Mouse (Mus musculus): ENCODE measurements around the gene 2610001J05Rik. TPM values are rescaled to one million over a fixed set of nuclear protein-coding genes. Genes with fewer than 3 reads are reported as not detected.
A peak's percentile ranks its signal among the peaks of the same experiment; 100 is the strongest.

The 2610001J05Rik gene
- 112 and 113 TPM in 2 replicates for polyA plus RNA-seq (2015; fragmentation: Nextera tagmentation; extraction: Ambion mirVana)

DNA sequence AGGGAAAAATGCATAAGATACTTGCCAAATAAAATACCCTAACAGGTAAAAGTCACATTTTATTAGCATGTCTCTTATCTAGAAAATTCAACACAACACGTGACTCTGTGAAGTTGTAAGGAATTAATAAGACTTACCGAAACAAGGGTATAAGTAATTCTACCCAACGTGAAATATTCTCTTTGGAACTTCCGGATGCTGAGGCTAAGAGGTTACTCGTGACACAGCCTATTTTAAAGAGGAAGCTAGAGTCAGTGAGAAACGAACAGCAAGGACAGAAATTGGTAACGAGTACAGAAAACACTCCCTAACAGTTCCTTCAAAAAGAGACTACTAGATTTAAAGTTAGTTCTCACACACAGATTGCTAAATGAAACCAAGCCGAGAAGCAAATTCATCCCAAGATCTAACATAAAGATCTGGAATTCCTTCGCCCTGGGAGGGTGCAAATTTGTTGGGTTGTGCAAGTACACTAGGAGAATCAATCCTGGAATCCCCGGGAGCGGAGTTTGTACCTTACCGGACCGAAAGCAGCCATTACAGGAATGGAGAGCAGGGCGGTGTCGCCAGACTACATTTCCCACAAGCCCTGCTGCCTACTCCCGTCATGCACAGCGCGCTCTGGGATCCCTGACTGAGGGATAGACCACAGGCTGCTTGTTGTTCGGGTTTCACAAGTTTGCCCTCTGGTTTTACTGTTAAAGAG lies at the start of gene 2610001J05Rik:
TSS of gene 2610001J05Rik (minus strand) at position 600 of the 706 bp plus-strand sequence.
- WGBS: under 1% methylated on average over 19 of the region's 19 CpGs
- Histone ChIP-seq H3K4me3 (ENCODE audit: low read depth, low read length) (peak within 1 kb of the TSS; percentile 63), H3K9me3 (ENCODE audit: control insufficient read depth, low read length) (no peaks in the 10 kb centered on the region), H3K27ac (replicated peaks) (peak within 1 kb of the TSS; percentile 85), H3K4me2 (replicated peaks; ENCODE audit: low read depth) (peak within 1 kb of the TSS; percentile 57), H3K27me3 (ENCODE audit: control insufficient read depth, insufficient read depth, low read length) (no peaks in the 10 kb centered on the region), H3K36me3 (ENCODE audit: control insufficient read depth, insufficient read depth, low read length) (no peaks in the 10 kb centered on the region), H3K4me1 (replicated peaks; ENCODE audit: control insufficient read depth, insufficient read depth) (no peaks in the 10 kb centered on the region; the same call in 1 of the 2 replicates), H3K9ac (ENCODE audit: low read length) (peak within 1 kb of the TSS; percentile 65)
- no peak; the same call in 1 of the 2 replicates for TF ChIP-seq CTCF (IDR thresholded peaks at IDR 0.05; ENCODE audit: low read depth)
- no peak for TF ChIP-seq EP300 (optimal IDR thresholded peaks at IDR 0.05)
- DNase-seq (ENCODE audit: low spot score) (peak; percentile 92), ATAC-seq (ENCODE audit: low FRiP score, low TSS enrichment) (peak; percentile 100)

DNA sequence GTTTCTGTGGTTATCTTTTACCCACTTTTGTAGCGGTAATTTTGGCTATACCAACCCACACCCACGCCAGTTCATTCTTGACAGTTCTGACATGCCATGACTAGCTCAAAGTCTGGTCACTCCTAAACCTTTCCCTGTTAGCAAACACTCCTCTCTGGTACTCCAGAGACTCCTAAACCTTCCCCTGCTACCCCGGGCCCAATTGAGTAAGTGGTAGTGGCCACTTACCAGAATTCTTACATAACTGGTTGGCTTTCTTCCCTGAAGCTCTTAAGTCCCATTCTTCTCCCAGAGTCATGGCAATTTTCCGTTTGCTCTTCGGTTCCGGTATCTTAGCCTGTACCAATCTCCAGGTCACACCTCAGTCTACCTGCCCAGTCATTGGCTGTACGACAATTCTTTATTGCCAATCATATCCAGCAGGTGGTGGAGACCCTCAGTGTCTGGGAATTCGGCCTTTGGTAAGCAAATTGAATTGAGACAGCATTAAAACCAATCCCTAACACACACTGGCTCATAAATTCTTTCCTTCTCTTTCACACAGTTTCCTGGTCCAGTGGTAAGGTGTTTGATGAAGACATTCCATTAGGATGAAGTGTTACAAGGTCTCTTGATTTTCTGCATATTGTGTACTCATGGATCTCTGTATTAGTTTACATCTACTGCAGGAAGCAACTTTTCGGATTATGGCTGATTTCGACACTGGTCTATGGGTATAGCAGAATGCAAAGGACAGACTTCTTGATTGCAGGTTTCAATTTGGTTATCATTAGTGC lies 38.6 kb upstream of the 2610001J05Rik start:
- no peak overlapping the region for H3K4me3 ChIP-seq (ENCODE audit: low read depth, low read length)
- no peaks in the 10 kb centered on the region for H3K27me3 ChIP-seq (ENCODE audit: control insufficient read depth, insufficient read depth, low read length)
- WGBS: 78% methylated on average over 10 of the region's 10 CpGs
- no peak overlapping the region for H3K4me2 ChIP-seq (replicated peaks; ENCODE audit: low read depth)
- DNase-seq (ENCODE audit: low spot score) (no peak), ATAC-seq (ENCODE audit: low FRiP score, low TSS enrichment) (no peak)
- H3K4me1 ChIP-seq (replicated peaks; ENCODE audit: control insufficient read depth, insufficient read depth): no peaks in the 10 kb centered on the region
- H3K9me3 ChIP-seq (ENCODE audit: control insufficient read depth, low read length): no peaks in the 10 kb centered on the region
- no peaks in the 10 kb centered on the region for H3K36me3 ChIP-seq (ENCODE audit: control insufficient read depth, insufficient read depth, low read length)
- no peak for TF ChIP-seq EP300 (optimal IDR thresholded peaks at IDR 0.05)
- no peak for TF ChIP-seq CTCF (IDR thresholded peaks at IDR 0.05; ENCODE audit: low read depth)
- H3K9ac ChIP-seq (ENCODE audit: low read length): no peak overlapping the region
- H3K27ac ChIP-seq (replicated peaks): no peak overlapping the region

DNA sequence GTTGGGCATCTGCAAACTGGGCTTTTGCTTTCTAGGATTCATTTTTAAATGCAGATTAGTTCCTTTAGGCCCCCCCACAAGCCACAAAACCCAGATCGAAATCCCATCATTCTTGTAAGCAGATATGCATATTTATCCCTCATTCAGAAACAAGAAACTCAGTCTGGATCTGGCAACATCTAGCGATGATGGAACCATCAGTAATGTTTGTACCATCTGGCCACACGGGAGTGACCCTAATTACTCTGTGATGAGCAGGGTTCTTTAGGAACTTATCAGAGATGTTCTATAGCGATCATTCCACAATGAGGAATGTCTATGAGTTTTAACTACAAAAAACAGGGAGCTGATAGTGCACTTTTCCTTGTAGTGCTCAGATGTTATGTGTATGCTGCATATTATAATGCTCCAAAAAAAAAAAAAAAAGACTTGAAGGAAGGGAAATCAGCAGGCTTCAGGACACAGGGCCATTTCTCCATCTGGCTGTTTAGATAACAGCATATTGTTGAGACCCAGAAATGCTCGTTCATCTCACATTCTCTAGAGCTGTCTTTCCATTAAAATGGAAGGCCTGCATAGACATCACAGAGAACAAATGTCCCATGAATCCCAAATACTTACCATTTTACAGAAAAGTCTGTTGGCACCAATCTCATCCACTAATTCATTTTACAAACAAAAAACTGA lies 31.8 kb upstream of the 2610001J05Rik start:
- Histone ChIP-seq H3K36me3 (ENCODE audit: control insufficient read depth, insufficient read depth, low read length) (no peaks in the 10 kb centered on the region), H3K9ac (ENCODE audit: low read length) (no peak overlapping the region), H3K4me1 (replicated peaks; ENCODE audit: control insufficient read depth, insufficient read depth) (no peaks in the 10 kb centered on the region), H3K27me3 (ENCODE audit: control insufficient read depth, insufficient read depth, low read length) (no peaks in the 10 kb centered on the region), H3K9me3 (ENCODE audit: control insufficient read depth, low read length) (no peaks in the 10 kb centered on the region), H3K27ac (replicated peaks) (no peak overlapping the region), H3K4me2 (replicated peaks; ENCODE audit: low read depth) (no peak overlapping the region), H3K4me3 (ENCODE audit: low read depth, low read length) (no peak overlapping the region)
- TF ChIP-seq EP300 (optimal IDR thresholded peaks at IDR 0.05) (no peak), CTCF (IDR thresholded peaks at IDR 0.05; ENCODE audit: low read depth) (no peak)
- ATAC-seq (ENCODE audit: low FRiP score, low TSS enrichment) (no peak), DNase-seq (ENCODE audit: low spot score) (no peak)
- 82% methylated on average over 5 of the region's 5 CpGs for WGBS

DNA sequence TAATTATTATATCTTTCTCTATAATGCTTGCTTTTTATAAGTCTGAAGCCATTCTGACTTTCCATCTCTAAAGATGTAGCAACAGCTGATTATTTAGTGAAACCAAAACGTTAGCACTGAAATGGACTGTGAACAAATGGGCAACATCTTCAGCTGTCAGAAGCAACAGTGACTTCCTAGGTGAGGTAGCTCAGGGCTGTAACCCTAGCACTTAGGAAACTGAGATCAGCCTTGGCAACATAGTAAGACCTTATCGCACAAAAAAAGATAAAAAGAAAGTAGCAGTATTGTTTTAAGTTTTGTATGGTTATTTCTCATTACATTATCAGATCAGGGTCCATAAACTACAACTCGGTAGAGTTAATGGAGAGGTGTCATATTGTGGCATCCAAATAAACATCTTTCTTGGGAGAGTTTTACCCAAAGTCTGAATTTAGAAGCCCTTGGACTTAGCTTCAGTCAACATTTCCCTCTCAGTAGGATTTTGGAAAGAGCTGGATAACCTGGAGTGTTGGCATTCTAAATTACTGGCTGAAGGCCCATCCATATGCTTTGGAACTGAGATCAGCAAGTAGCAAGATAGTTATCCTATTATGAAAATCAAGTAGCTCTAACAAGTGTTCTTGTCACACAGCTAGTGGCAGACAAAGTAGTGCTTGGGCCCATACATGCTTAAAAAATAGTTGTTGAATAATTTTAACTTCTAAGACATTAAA lies 13.7 kb upstream of the 2610001J05Rik start:
- Histone ChIP-seq H3K27ac (replicated peaks) (no peak overlapping the region), H3K9me3 (ENCODE audit: control insufficient read depth, low read length) (no peaks in the 10 kb centered on the region), H3K27me3 (ENCODE audit: control insufficient read depth, insufficient read depth, low read length) (no peaks in the 10 kb centered on the region), H3K4me1 (replicated peaks; ENCODE audit: control insufficient read depth, insufficient read depth) (no peaks in the 10 kb centered on the region), H3K4me2 (replicated peaks; ENCODE audit: low read depth) (no peak overlapping the region), H3K36me3 (ENCODE audit: control insufficient read depth, insufficient read depth, low read length) (no peaks in the 10 kb centered on the region), H3K4me3 (ENCODE audit: low read depth, low read length) (no peak overlapping the region), H3K9ac (ENCODE audit: low read length) (no peak overlapping the region)
- TF ChIP-seq CTCF (IDR thresholded peaks at IDR 0.05; ENCODE audit: low read depth): no peak
- TF ChIP-seq EP300 (optimal IDR thresholded peaks at IDR 0.05): no peak
- DNase-seq (ENCODE audit: low spot score) (no peak), ATAC-seq (ENCODE audit: low FRiP score, low TSS enrichment) (no peak)
- 81% methylated on average over 3 of the region's 3 CpGs for WGBS

DNA sequence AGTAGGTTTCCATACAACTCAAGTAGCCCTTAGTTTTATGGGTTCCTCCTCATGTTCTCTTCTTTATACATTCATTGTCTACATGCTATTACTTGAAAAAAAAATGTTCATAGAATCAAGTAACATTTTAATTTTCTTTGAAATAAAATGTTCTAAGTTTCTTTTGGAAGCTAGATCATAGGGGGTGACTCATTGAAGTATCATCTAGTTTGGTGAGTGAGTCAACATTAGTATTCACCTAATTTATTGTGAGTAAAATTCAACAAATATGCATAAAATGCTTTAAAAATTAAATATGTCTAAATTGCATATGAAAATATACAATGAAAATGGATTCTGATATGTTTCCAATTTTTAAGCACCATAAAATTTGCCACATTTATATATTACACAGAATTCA lies 11.6 kb upstream of the 2610001J05Rik start:
- no peaks in the 10 kb centered on the region for H3K27me3 ChIP-seq (ENCODE audit: control insufficient read depth, insufficient read depth, low read length)
- H3K4me1 ChIP-seq (replicated peaks; ENCODE audit: control insufficient read depth, insufficient read depth): no peaks in the 10 kb centered on the region
- H3K4me2 ChIP-seq (replicated peaks; ENCODE audit: low read depth): no peak overlapping the region
- ATAC-seq (ENCODE audit: low FRiP score, low TSS enrichment) (no peak), DNase-seq (ENCODE audit: low spot score) (no peak)
- no peak overlapping the region for H3K9ac ChIP-seq (ENCODE audit: low read length)
- no peaks in the 10 kb centered on the region for H3K9me3 ChIP-seq (ENCODE audit: control insufficient read depth, low read length)
- no peak for TF ChIP-seq EP300 (optimal IDR thresholded peaks at IDR 0.05)
- TF ChIP-seq CTCF (IDR thresholded peaks at IDR 0.05; ENCODE audit: low read depth): no peak
- H3K4me3 ChIP-seq (ENCODE audit: low read depth, low read length): no peak overlapping the region
- H3K36me3 ChIP-seq (ENCODE audit: control insufficient read depth, insufficient read depth, low read length): no peaks in the 10 kb centered on the region
- H3K27ac ChIP-seq (replicated peaks): no peak overlapping the region

All from stomach, postnatal 0 days (tissue).